Mouse (Mus musculus): ENCODE data around the gene B230217C12Rik. TPM values are rescaled to one million over a fixed set of nuclear protein-coding genes. Genes with fewer than 3 reads are reported as not detected.

B230217C12Rik gene
- polyA plus RNA-seq, 2 experiments, result 0.60 to 0.63 TPM

GRCm38 (mm10) chr11:97825295-97825694 is 15.3 kb upstream of the B230217C12Rik start:
- no peak overlapping the region for H3K27ac ChIP-seq
- no peaks in the 10 kb centered on the region for H3K36me3 ChIP-seq (replicated peaks; ENCODE audit: control insufficient read depth, insufficient read depth, low read depth)
- DNase-seq (ENCODE audit: low read depth in 3 of 3, low spot score in 3 of 3), result no peak
- H3K4me3 ChIP-seq (ENCODE audit: insufficient read depth in 1 of 2, low read depth in 2 of 2, low read length in 2 of 2), result no peak overlapping the region
- H3K27me3 ChIP-seq (ENCODE audit: control insufficient read depth, insufficient read depth, low read length), result no peaks in the 10 kb centered on the region
- peaks cover 0 to 18% of the 10 kb centered on the region in 2 experiments; a peak in 3 of 4 replicates for H3K4me1 ChIP-seq (replicated peaks; ENCODE audit: control insufficient read depth in 2 of 2, insufficient read depth in 2 of 2, low read length in 1 of 2)
- 63% methylated on average over 10 of the region's 10 CpGs for WGBS (ENCODE audit: insufficient replicate concordance)
- H3K9ac ChIP-seq (replicated peaks), result no peak overlapping the region
- H3K4me2 ChIP-seq (ENCODE audit: low read depth), result no peak overlapping the region
- no peaks in the 10 kb centered on the region for H3K9me3 ChIP-seq (ENCODE audit: control insufficient read depth, low read length)
- ATAC-seq (ENCODE audit: insufficient read depth), result no peak
- no peak for TF ChIP-seq CTCF (IDR thresholded peaks at IDR 0.05; ENCODE audit: low read depth)
- no peak for TF ChIP-seq EP300 (IDR thresholded peaks at IDR 0.05; ENCODE audit: low read depth)

- Histone ChIP-seq H3K9me3 (ENCODE audit: control insufficient read depth, low read length) (no peaks in the 10 kb centered on the region), H3K36me3 (replicated peaks; ENCODE audit: control insufficient read depth, insufficient read depth, low read depth) (no peaks in the 10 kb centered on the region), H3K4me2 (ENCODE audit: low read depth) (no peak overlapping the region), H3K4me1 (replicated peaks; ENCODE audit: control insufficient read depth in 2 of 2, insufficient read depth in 2 of 2, low read length in 1 of 2) (peaks cover 0 to 21% of the 10 kb centered on the region in 2 experiments; a peak in 3 of 4 replicates), H3K4me3 (ENCODE audit: insufficient read depth in 1 of 2, low read depth in 2 of 2, low read length in 2 of 2) (no peak overlapping the region), H3K9ac (replicated peaks) (no peak overlapping the region), H3K27ac (no peak overlapping the region), H3K27me3 (ENCODE audit: control insufficient read depth, insufficient read depth, low read length) (no peaks in the 10 kb centered on the region)
- DNase-seq (ENCODE audit: low read depth in 3 of 3, low spot score in 3 of 3) (no peak), ATAC-seq (ENCODE audit: insufficient read depth) (no peak)
- TF ChIP-seq CTCF (IDR thresholded peaks at IDR 0.05; ENCODE audit: low read depth) (no peak), EP300 (IDR thresholded peaks at IDR 0.05; ENCODE audit: low read depth) (no peak)
- 36% methylated on average over 9 of the region's 9 CpGs for WGBS (ENCODE audit: insufficient replicate concordance)
Measured at GRCm38 (mm10) chr11:97825971-97826370, 14.6 kb upstream of the B230217C12Rik start.

DNA sequence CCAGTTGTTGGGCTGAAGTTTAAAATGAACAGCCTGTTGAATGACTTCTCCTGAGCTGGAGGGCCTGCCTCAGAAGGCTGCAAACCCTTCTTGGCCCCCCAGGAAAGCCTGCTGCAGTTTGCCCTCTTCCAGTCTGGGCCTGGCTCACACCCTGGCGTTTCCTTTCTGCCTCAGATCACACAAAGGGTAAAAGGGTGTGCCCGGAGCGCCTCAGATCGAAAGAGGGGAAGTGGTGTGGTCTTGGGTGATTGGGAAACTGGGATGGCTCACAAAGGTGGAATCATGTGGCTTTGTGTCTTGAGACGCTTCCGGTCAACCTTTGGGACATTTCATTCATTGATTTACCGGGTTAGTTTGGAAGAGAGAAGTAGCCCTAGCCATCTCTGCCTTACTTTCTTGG is 14.2 kb upstream of the B230217C12Rik start:
- no peaks in the 10 kb centered on the region for H3K36me3 ChIP-seq (replicated peaks; ENCODE audit: control insufficient read depth, insufficient read depth, low read depth)
- DNase-seq (ENCODE audit: low read depth in 3 of 3, low spot score in 3 of 3) (no peak), ATAC-seq (ENCODE audit: insufficient read depth) (no peak)
- H3K27ac ChIP-seq, result no peak overlapping the region
- H3K4me1 ChIP-seq (replicated peaks; ENCODE audit: control insufficient read depth in 2 of 2, insufficient read depth in 2 of 2, low read length in 1 of 2), result peaks cover 0 to 17% of the 10 kb centered on the region in 2 experiments; a peak in 2 of 4 replicates
- H3K9ac ChIP-seq (replicated peaks), result no peak overlapping the region
- no peak overlapping the region for H3K4me3 ChIP-seq (ENCODE audit: insufficient read depth in 1 of 2, low read depth in 2 of 2, low read length in 2 of 2)
- no peaks in the 10 kb centered on the region for H3K9me3 ChIP-seq (ENCODE audit: control insufficient read depth, low read length)
- no peaks in the 10 kb centered on the region for H3K27me3 ChIP-seq (ENCODE audit: control insufficient read depth, insufficient read depth, low read length)
- H3K4me2 ChIP-seq (ENCODE audit: low read depth), result no peak overlapping the region
- WGBS (ENCODE audit: insufficient replicate concordance), result 26% methylated on average over 7 of the region's 7 CpGs
- TF ChIP-seq EP300 (IDR thresholded peaks at IDR 0.05; ENCODE audit: low read depth) (no peak), CTCF (IDR thresholded peaks at IDR 0.05; ENCODE audit: low read depth) (no peak)

DNA sequence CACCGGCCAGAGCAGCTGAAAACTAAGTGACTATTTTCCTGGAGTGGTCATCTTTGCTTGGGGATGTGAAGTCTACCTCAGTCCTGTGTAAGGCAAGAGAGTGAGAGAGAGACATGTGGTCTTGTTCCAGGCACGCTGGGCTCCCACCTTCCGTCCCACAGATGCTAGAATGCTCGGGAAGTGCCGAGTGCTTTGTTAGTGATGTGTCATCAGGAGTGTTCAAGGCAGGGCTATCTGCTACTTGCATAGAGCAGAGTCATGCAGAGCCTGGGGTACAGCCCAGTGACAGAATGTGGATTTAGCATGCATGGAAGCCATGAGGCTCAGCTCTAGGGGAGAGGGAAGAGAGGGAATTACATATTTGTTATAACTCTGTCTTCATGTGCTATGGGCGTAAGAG is 12.9 kb upstream of the B230217C12Rik start:
- TF ChIP-seq EP300 (IDR thresholded peaks at IDR 0.05; ENCODE audit: low read depth) (no peak), CTCF (IDR thresholded peaks at IDR 0.05; ENCODE audit: low read depth) (no peak)
- Histone ChIP-seq H3K36me3 (replicated peaks; ENCODE audit: control insufficient read depth, insufficient read depth, low read depth) (no peaks in the 10 kb centered on the region), H3K4me1 (replicated peaks; ENCODE audit: control insufficient read depth in 2 of 2, insufficient read depth in 2 of 2, low read length in 1 of 2) (peaks cover 0 to 12% of the 10 kb centered on the region in 2 experiments; a peak in 2 of 4 replicates), H3K27ac (no peak overlapping the region), H3K4me3 (ENCODE audit: insufficient read depth in 1 of 2, low read depth in 2 of 2, low read length in 2 of 2) (no peak overlapping the region), H3K27me3 (ENCODE audit: control insufficient read depth, insufficient read depth, low read length) (no peaks in the 10 kb centered on the region), H3K9me3 (ENCODE audit: control insufficient read depth, low read length) (no peaks in the 10 kb centered on the region), H3K4me2 (ENCODE audit: low read depth) (no peak overlapping the region), H3K9ac (replicated peaks) (no peak overlapping the region)
- 70% methylated on average over 6 of the region's 6 CpGs for WGBS (ENCODE audit: insufficient replicate concordance)
- ATAC-seq (ENCODE audit: insufficient read depth) (no peak), DNase-seq (ENCODE audit: low read depth in 3 of 3, low spot score in 3 of 3) (no peak)

DNA sequence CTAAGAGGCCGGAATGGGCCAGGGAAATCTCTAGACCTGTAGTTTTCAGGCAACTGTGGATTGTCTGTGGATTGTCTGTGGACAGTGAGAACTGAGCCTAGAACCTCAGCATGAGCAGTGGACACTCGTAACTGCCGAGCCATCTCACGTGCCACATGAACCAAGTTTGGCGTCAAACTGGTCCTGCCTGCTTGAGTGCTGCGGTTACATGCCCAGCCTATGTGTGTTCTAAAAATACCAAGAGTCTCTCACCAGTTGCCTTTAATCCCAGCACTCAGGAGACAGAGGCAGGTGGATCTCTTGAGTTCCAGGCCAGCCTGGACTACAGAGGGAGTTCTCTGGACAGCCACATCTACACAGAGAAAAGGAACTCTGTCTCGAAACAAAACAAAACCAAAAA is 11.2 kb upstream of the B230217C12Rik start:
- Histone ChIP-seq H3K4me3 (ENCODE audit: insufficient read depth in 1 of 2, low read depth in 2 of 2, low read length in 2 of 2) (no peak overlapping the region), H3K36me3 (replicated peaks; ENCODE audit: control insufficient read depth, insufficient read depth, low read depth) (peaks cover 4% of the 10 kb centered on the region), H3K27ac (no peak overlapping the region), H3K9me3 (ENCODE audit: control insufficient read depth, low read length) (no peaks in the 10 kb centered on the region), H3K27me3 (ENCODE audit: control insufficient read depth, insufficient read depth, low read length) (no peaks in the 10 kb centered on the region), H3K4me1 (replicated peaks; ENCODE audit: control insufficient read depth in 2 of 2, insufficient read depth in 2 of 2, low read length in 1 of 2) (peaks cover 0 to 12% of the 10 kb centered on the region in 2 experiments; a peak in 2 of 4 replicates), H3K9ac (replicated peaks) (no peak overlapping the region), H3K4me2 (ENCODE audit: low read depth) (no peak overlapping the region)
- TF ChIP-seq EP300 (IDR thresholded peaks at IDR 0.05; ENCODE audit: low read depth), result no peak
- no peak for TF ChIP-seq CTCF (IDR thresholded peaks at IDR 0.05; ENCODE audit: low read depth)
- WGBS (ENCODE audit: insufficient replicate concordance), result 48% methylated on average over 7 of the region's 7 CpGs
- ATAC-seq (ENCODE audit: insufficient read depth) (no peak), DNase-seq (ENCODE audit: low read depth in 3 of 3, low spot score in 3 of 3) (no peak)
